Mouse (Mus musculus): ENCODE measurements around the gene Nup98. TPM values are rescaled to one million over a fixed set of nuclear protein-coding genes. Genes with fewer than 3 reads are reported as not detected.

Nup98 gene
- polyA plus RNA-seq, 1 experiment: 17.8 TPM

DNA sequence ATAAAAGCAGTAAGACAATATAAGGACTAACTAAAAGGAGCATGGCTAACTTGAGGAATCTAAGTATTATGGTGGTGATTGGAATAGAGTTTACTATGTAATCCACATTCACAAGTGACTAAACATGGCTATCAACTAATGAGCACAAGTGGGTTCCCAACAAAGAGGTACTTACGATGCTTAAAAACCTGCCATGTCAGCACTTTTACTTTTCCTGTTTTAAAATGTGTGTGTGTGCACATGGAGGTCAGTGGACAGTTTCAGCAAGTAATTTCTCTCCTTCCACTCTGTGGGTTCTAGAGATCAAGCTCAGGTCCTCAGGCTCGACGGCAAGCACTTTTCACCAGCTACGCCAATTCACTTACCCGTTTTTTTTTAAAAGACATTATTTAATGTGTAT, 72.1 kb downstream of the Nup98 start:
- no peak for DNase-seq
- WGBS: 93% methylated on average over 5 of the region's 5 CpGs
- Histone ChIP-seq H3K4me1 (ENCODE audit: control insufficient read depth, insufficient read depth, low read length) (no peaks in the 10 kb centered on the region), H3K4me3 (replicated peaks; ENCODE audit: extremely low read depth, low read depth, low read length) (no peak overlapping the region)
- TF ChIP-seq CTCF (IDR thresholded peaks at IDR 0.05; ENCODE audit: insufficient read depth, low read length): no peak
- no peak for TF ChIP-seq POLR2A (IDR thresholded peaks at IDR 0.05; ENCODE audit: borderline replicate concordance, extremely low read depth, low read depth, low read length)

DNA sequence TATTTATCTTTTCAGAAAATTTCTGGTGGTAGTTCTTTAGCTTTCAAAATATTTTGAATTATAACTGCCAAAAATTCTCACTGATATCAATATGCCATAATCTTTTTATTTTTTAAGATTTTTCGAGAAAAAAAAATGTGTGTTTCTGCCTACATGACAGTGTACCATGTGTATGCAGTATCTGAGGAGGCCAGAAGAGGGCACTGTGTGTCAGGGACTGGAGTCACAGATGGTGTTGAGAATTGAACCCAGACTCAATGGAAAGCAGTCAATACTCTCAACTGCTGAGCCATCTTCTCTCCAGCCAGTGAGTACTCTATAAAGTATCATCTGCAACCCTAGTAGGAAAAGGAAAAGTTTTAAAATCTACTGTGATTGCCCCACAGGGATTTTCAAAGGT, 72.5 kb downstream of the Nup98 start:
- TF ChIP-seq CTCF (IDR thresholded peaks at IDR 0.05; ENCODE audit: insufficient read depth, low read length): peak; percentile 42; the same call in 1 of the 2 replicates
- TF ChIP-seq POLR2A (IDR thresholded peaks at IDR 0.05; ENCODE audit: borderline replicate concordance, extremely low read depth, low read depth, low read length): no peak
- 93% methylated on average over 1 of the region's 1 CpGs for WGBS
- Histone ChIP-seq H3K4me3 (replicated peaks; ENCODE audit: extremely low read depth, low read depth, low read length) (no peak overlapping the region), H3K4me1 (ENCODE audit: control insufficient read depth, insufficient read depth, low read length) (no peaks in the 10 kb centered on the region)
- DNase-seq: no peak

DNA sequence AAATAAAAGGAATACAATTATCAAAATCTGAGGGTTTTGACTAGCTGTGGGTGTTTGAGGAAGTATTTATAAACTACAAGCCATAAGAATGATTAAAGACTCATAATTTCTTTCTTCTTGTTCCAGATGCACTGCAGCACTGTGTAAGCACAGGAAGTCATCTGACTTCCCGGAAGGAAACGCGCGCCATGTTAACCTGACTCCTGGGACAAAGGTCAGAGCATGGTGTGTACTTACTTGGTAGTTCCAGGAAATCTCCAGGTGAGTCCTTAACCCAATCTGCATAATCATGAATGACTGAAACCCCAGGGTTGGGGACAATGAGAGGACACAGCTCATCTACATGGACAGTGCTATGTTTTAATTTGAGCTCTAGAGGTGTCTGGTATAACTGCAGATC, 77.6 kb downstream of the Nup98 start:
- Histone ChIP-seq H3K4me1 (ENCODE audit: control insufficient read depth, insufficient read depth, low read length) (no peaks in the 10 kb centered on the region), H3K4me3 (replicated peaks; ENCODE audit: extremely low read depth, low read depth, low read length) (no peak overlapping the region)
- no peak for TF ChIP-seq POLR2A (IDR thresholded peaks at IDR 0.05; ENCODE audit: borderline replicate concordance, extremely low read depth, low read depth, low read length)
- no peak for TF ChIP-seq CTCF (IDR thresholded peaks at IDR 0.05; ENCODE audit: insufficient read depth, low read length)
- no peak for DNase-seq
- WGBS: 50% methylated on average over 4 of the region's 4 CpGs

DNA sequence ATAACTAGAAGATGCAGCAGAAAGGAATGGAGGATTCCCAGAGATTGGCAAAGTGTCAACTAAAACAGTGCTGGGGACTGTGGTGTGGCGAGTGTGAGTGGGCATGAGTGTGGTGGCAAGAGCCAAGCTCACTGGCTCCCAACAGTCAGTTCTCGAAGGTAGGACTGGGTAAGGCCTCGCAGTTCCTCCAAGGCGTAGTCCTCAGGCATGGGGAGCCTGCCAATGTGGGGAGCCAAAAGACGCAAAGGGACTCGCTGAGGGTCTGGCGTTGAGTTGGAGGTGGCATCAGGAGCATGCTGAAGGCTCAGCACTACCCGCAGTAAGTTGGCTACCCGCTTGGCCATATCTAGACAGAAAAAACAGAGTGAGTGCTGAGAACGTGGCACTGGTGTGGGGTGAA, 89.7 kb downstream of the Nup98 start:
- no peak for DNase-seq
- TF ChIP-seq CTCF (IDR thresholded peaks at IDR 0.05; ENCODE audit: insufficient read depth, low read length) (no peak), POLR2A (IDR thresholded peaks at IDR 0.05; ENCODE audit: borderline replicate concordance, extremely low read depth, low read depth, low read length) (no peak)
- Histone ChIP-seq H3K4me1 (ENCODE audit: control insufficient read depth, insufficient read depth, low read length) (no peaks in the 10 kb centered on the region), H3K4me3 (replicated peaks; ENCODE audit: extremely low read depth, low read depth, low read length) (no peak overlapping the region)
- WGBS: 91% methylated on average over 10 of the region's 10 CpGs

DNA sequence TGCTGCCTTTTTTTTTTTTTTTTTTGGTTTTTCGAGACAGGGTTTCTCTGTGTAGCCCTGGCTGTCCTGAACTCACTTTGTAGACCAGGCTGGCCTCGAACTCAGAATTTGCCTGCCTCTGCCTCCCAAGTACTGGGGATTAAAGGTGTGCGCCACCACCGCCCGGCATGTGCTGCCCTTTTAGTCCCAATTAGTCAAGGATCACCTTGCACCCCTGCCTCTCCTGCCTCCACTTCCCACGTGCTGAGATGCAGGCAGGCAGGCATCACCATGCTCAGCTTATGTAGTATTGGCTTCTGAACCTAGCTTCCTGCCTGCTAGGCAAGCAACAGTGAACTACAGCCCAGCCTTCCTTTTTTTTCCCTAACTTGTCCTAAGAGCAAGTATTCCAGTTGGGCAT, 92.6 kb downstream of the Nup98 start:
- TF ChIP-seq POLR2A (IDR thresholded peaks at IDR 0.05; ENCODE audit: borderline replicate concordance, extremely low read depth, low read depth, low read length) (no peak), CTCF (IDR thresholded peaks at IDR 0.05; ENCODE audit: insufficient read depth, low read length) (no peak)
- 62% methylated on average over 6 of the region's 6 CpGs for WGBS
- Histone ChIP-seq H3K4me1 (ENCODE audit: control insufficient read depth, insufficient read depth, low read length) (no peaks in the 10 kb centered on the region), H3K4me3 (replicated peaks; ENCODE audit: extremely low read depth, low read depth, low read length) (no peak overlapping the region)
- no peak for DNase-seq

DNA sequence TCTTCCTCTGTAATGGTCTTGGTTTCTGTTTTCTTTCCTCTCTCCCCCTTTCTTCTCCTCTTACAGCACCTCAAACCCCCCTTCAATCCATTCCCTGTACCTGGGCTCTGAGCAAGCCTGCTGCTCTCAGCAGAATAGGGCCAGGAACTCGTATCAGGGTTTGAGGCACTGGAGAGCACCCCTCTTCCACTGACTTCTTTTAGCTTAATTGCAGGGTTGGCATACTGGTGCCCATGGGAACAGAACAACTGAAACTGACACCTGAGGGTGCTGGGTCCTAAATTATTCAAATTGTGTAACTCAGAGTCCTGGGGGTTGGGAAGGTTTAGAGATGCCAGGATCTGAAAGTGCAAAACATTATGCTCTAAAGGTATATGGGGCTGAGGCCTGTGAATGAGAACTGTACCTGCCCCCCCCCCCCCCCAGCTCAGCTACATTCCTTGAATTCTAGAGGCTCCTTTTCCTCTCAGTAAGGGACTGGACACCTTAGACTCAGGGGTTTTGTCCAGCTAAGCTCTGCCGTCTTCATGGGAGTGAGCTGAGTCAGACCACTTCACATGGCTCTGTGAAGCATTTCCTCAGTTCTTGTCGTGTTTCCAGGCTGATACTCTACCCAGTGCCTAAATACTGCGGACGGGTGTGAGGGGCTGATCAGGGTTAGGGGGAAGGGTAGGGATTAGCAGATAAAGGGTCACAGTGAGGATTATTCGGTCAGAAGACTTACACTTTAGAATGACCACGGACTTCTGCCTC, 93.2 kb downstream of the Nup98 start, which contains the start of gene Chrna10:
TSS of gene Chrna10 (minus strand) at position 250 of the 753 bp plus-strand sequence.
- no peak for TF ChIP-seq POLR2A (IDR thresholded peaks at IDR 0.05; ENCODE audit: borderline replicate concordance, extremely low read depth, low read depth, low read length)
- TF ChIP-seq CTCF (IDR thresholded peaks at IDR 0.05; ENCODE audit: insufficient read depth, low read length): no peak
- Histone ChIP-seq H3K4me3 (replicated peaks; ENCODE audit: extremely low read depth, low read depth, low read length) (no peak within 1 kb of the TSS), H3K4me1 (ENCODE audit: control insufficient read depth, insufficient read depth, low read length) (no peaks in the 10 kb centered on the region)
- WGBS: 39% methylated on average over 7 of the region's 7 CpGs
- no peak for DNase-seq

DNA sequence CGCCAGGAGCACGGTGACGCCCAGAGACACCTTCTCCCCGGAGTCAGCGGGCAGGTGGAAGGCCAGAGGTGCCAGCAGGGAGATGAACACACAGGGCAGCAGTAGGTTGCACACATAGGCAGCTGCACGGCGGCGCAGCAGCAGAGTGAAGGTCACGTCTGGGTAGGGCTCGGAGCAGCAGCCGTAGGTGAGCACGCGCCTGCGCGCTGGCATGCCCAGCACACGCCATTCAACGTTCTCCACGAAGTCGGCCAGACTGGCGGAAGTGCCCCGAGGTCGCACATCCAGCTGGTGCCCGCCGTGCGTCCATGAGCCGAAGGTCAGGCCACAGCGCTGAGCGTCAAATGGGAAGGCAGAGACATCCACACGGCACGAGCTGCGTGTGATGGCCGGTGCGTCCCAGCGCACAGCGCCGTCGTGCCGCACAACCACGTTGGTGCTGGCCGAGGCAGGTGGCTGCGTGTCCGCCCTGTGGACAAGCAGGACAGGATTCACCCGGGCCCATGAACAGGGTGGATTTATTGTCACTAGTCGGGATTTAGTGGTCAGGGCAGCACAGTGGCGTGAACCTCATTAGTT, 96.7 kb downstream of the Nup98 start:
- no peak for DNase-seq
- no peaks in the 10 kb centered on the region for H3K4me1 ChIP-seq (ENCODE audit: control insufficient read depth, insufficient read depth, low read length)
- no peak overlapping the region for H3K4me3 ChIP-seq (replicated peaks; ENCODE audit: extremely low read depth, low read depth, low read length)
- TF ChIP-seq CTCF (IDR thresholded peaks at IDR 0.05; ENCODE audit: insufficient read depth, low read length) (no peak), POLR2A (IDR thresholded peaks at IDR 0.05; ENCODE audit: borderline replicate concordance, extremely low read depth, low read depth, low read length) (no peak)
- 77% methylated on average over 45 of the region's 45 CpGs for WGBS

DNA sequence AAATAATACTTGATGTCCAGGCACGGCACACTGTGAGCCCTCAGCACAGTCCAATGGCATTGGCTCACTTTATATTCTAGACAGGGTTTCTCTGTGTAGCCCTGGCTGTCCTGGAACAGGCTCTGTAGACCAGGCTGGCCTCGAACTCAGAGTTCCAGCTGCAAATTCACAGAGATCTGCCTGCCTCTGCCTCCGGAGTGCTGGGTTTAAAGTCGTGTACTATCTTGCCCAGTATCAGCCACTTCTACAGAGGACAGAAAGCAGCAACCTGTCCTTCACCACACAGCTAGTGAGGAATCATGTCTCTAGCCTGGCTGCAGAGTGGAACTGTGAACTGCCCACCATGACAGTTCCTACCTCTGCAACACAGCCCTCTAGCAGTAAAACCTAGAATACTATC, 100.2 kb downstream of the Nup98 start:
- no peak for TF ChIP-seq CTCF (IDR thresholded peaks at IDR 0.05; ENCODE audit: insufficient read depth, low read length)
- TF ChIP-seq POLR2A (IDR thresholded peaks at IDR 0.05; ENCODE audit: borderline replicate concordance, extremely low read depth, low read depth, low read length): no peak
- DNase-seq: no peak
- 80% methylated on average over 4 of the region's 4 CpGs for WGBS
- Histone ChIP-seq H3K4me1 (ENCODE audit: control insufficient read depth, insufficient read depth, low read length) (no peaks in the 10 kb centered on the region), H3K4me3 (replicated peaks; ENCODE audit: extremely low read depth, low read depth, low read length) (no peak overlapping the region)

DNA sequence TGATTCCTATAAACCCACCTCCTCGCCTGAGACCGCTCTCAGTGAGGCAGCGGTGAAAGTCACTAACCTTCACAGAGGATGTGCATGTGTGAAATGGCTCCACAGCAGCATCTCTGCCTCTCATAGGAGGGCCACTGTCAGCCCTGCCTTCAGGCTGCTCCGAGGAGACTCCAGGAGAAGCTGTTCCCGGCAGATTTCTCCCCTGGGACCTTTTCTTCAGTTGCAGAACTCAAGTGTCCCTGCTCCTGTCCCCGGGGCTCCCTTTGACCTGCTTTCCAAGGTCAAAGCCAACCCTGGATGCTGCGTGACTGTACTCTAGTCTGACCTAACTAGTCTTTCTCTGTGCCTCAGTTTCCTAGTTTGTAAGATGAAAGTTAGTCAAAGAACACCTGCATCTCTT, 100.8 kb downstream of the Nup98 start, which contains the start of gene Art5:
TSS of gene Art5 (minus strand) at position 319 of the 400 bp plus-strand sequence.
- no peak for TF ChIP-seq CTCF (IDR thresholded peaks at IDR 0.05; ENCODE audit: insufficient read depth, low read length)
- TF ChIP-seq POLR2A (IDR thresholded peaks at IDR 0.05; ENCODE audit: borderline replicate concordance, extremely low read depth, low read depth, low read length): no peak
- no peak for DNase-seq
- H3K4me1 ChIP-seq (ENCODE audit: control insufficient read depth, insufficient read depth, low read length): no peaks in the 10 kb centered on the region
- H3K4me3 ChIP-seq (replicated peaks; ENCODE audit: extremely low read depth, low read depth, low read length): no peak within 1 kb of the TSS
- WGBS: 75% methylated on average over 7 of the region's 7 CpGs

DNA sequence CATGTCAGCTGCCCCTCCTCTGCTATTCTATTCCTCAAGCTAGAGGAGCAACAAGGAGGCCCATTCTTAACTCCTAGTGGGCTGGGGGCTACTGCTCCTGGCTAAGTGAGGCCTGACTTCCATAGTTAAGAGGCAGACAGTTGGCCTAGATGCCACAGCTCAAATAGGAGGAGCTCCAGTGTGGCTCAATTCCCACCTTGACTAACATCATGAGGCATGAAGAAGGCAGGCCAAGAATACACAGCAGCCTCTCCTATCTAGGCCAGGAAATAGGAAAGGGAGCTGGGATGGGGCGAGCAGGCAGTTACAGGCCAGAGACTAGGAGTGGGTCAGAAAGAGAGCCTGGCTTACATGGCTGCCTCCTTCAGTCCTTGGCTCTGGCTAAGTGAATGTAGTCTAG, 101.8 kb downstream of the Nup98 start:
- WGBS: 63% methylated on average over 1 of the region's 1 CpGs
- Histone ChIP-seq H3K4me1 (ENCODE audit: control insufficient read depth, insufficient read depth, low read length) (no peaks in the 10 kb centered on the region), H3K4me3 (replicated peaks; ENCODE audit: extremely low read depth, low read depth, low read length) (no peak overlapping the region)
- DNase-seq: no peak
- TF ChIP-seq POLR2A (IDR thresholded peaks at IDR 0.05; ENCODE audit: borderline replicate concordance, extremely low read depth, low read depth, low read length): no peak
- TF ChIP-seq CTCF (IDR thresholded peaks at IDR 0.05; ENCODE audit: insufficient read depth, low read length): no peak
